Mouse (Mus musculus): ENCODE results near the gene Mvb12b.

DNA sequence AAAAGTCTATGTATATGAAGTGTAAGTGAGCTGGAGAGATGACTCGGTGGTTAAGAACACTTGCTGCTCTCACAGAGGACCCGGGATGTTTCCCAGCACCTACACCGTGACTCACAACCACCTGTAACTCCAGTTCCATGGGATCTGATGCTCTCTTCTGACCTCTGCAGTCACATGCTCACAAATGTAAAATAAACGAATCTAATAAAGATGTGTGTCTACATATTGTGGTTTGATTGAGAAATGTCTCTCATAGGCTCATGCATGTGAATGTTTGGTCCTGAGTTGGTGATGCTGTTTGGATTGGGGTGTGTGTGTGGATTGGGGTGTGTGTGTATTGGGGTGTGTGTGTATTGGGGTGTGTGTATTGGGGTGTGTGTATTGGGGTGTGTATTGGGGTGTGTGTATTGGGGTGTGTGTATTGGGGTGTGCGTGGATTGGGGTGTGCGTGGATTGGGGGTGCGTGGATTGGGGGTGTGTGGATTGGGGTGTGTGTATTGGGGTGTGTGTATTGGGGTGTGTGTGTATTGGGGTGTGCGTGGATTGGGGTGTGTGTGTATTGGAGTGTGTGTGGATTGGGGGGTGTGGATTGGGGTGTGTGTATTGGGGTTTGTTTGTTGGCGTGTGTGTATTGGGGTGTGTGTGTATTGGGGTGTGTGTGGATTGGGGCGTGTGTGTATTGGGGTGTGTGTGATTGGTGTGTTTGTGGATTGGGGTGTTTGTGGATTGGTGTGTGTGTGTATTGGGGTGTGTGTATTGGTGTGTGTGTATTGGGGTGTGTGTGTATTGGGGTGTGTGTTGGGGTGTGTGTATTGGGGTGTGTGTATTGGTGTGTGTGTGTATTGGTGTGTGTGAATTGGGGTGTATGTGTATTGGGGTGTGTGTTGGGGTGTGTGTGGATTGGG, 46.1 kb upstream of the Mvb12b start:
- TF ChIP-seq CHD1 (IDR thresholded peaks at IDR 0.05; ENCODE audit: low read depth, low read length), result no peak
- TF ChIP-seq TCF12 (IDR thresholded peaks at IDR 0.05; ENCODE audit: low read depth, low read length), result no peak
- TF ChIP-seq MEF2A (IDR thresholded peaks at IDR 0.05; ENCODE audit: extremely low read depth, insufficient replicate concordance, low read depth, low read length, poor library complexity, severe bottlenecking), result no peak
- TF ChIP-seq MYC (IDR thresholded peaks at IDR 0.05; ENCODE audit: low read depth, low read length), result no peak
- TF ChIP-seq CTCF (IDR thresholded peaks at IDR 0.05 in 2 of 3, conservative IDR thresholded peaks at IDR 0.05 in 1 of 3; ENCODE audit: control insufficient read depth in 1 of 3, insufficient read depth in 1 of 3, low read depth in 2 of 3, low read length in 3 of 3, poor library complexity in 1 of 3, severe bottlenecking in 1 of 3), result no peak
- no peak for TF ChIP-seq ZKSCAN1 (IDR thresholded peaks at IDR 0.05; ENCODE audit: low read depth, low read length)
- no peak for TF ChIP-seq MAFK (IDR thresholded peaks at IDR 0.05; ENCODE audit: borderline replicate concordance, low read depth, low read length)
- no peak for TF ChIP-seq TAL1 (IDR thresholded peaks at IDR 0.05; ENCODE audit: low read length)
- no peak for TF ChIP-seq ETS1 (IDR thresholded peaks at IDR 0.05; ENCODE audit: low read depth, low read length)
- no peak for TF ChIP-seq GABPA (IDR thresholded peaks at IDR 0.05; ENCODE audit: low read depth, low read length)
- no peak for TF ChIP-seq POLR2AphosphoS5 (IDR thresholded peaks at IDR 0.05; ENCODE audit: borderline replicate concordance, low read depth, low read length)

Measured in MEL (cell line).